Mouse (Mus musculus): ENCODE measurements around the gene Tlx3. TPM values are rescaled to one million over a fixed set of nuclear protein-coding genes. Genes with fewer than 3 reads are reported as not detected.

The Tlx3 gene
- polyA plus RNA-seq, 1 experiment, result not detected

DNA sequence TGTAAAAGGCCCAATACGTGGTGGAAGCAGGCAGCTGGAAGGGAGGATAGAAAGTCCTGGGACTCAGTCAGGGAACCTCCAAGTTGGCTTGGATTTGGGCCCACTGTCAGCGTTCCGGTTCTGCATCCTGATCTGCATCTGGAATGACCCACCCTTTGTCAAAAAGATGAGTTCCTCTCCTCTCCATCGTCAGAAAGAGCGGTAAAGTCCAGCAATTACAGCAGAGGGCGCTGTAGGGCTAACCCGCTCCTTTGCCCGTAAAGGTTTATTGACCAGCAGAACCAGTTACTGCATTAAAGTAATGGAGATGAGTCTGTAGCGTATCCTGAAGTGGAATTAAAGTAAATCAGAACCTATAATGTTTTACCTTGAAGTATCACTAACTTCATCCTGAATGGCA is 32.9 kb downstream of the Tlx3 start:
- Histone ChIP-seq H3K79me3 (ENCODE audit: low read depth) (no peaks in the 10 kb centered on the region), H3K36me3 (ENCODE audit: control insufficient read depth, insufficient read depth) (no peaks in the 10 kb centered on the region), H3K27me3 (ENCODE audit: control insufficient read depth, insufficient read depth, insufficient read length) (peaks cover 14% of the 10 kb centered on the region), H3K4me3 (ENCODE audit: insufficient read depth, poor library complexity, severe bottlenecking) (no peak overlapping the region), H3ac (ENCODE audit: control insufficient read depth, insufficient read length, low read depth) (no peak overlapping the region), H3K79me2 (ENCODE audit: control insufficient read depth, insufficient read depth) (no peaks in the 10 kb centered on the region)
- TF ChIP-seq CTCF (IDR thresholded peaks at IDR 0.05; ENCODE audit: control insufficient read depth, insufficient read depth, insufficient read length), result peak; percentile 33
- no peak for TF ChIP-seq USF1 (IDR thresholded peaks at IDR 0.05; ENCODE audit: low read depth)

DNA sequence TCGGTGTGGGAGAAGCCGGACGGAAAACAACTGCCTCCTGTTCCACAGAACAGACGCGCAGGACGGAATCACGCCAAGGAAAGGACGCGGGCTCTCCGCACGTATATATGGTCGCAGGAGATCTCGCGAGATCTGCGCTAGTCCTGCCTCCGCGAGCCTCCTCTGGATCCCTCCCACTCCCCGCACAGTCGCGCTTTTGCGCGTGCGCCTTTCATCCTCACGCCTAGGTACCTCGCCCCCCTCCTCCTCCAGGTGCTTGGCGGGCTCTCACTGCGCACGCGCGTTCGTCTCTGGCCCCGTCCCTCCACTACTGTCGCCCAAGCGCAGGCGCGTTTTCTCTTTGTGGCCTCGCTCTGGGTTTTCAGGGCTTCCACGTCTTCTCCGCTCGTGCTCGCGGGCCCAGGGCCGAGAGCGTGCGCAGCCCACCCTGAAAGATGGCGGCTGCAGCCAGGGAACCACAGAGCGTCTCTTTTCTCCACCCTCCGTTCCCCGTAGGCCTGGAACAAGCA is 40.3 kb downstream of the Tlx3 start, which contains the start of gene Npm1:
Gene Npm1 (minus strand): TSS at position 209 of the 509 bp plus-strand sequence.
- Histone ChIP-seq H3K79me3 (ENCODE audit: low read depth) (peaks cover 48% of the 10 kb centered on the region), H3K4me3 (ENCODE audit: insufficient read depth, poor library complexity, severe bottlenecking) (peak within 1 kb of the TSS; percentile 99), H3K36me3 (ENCODE audit: control insufficient read depth, insufficient read depth) (peaks cover 40% of the 10 kb centered on the region), H3K79me2 (ENCODE audit: control insufficient read depth, insufficient read depth) (peaks cover 50% of the 10 kb centered on the region), H3K27me3 (ENCODE audit: control insufficient read depth, insufficient read depth, insufficient read length) (no peaks in the 10 kb centered on the region), H3ac (ENCODE audit: control insufficient read depth, insufficient read length, low read depth) (peak within 1 kb of the TSS; percentile 99)
- no peak for TF ChIP-seq USF1 (IDR thresholded peaks at IDR 0.05; ENCODE audit: low read depth)
- peak; percentile 27 for TF ChIP-seq MAX (IDR thresholded peaks at IDR 0.05)
- no peak for TF ChIP-seq FOSL1 (IDR thresholded peaks at IDR 0.05; ENCODE audit: insufficient read depth, low read length, poor library complexity, severe bottlenecking)
- TF ChIP-seq MYOG (IDR thresholded peaks at IDR 0.05; ENCODE audit: control insufficient read depth, extremely low read depth, insufficient read length), result no peak
- no peak for TF ChIP-seq MYOD1 (IDR thresholded peaks at IDR 0.05; ENCODE audit: control insufficient read depth, insufficient read length, low read depth)

DNA sequence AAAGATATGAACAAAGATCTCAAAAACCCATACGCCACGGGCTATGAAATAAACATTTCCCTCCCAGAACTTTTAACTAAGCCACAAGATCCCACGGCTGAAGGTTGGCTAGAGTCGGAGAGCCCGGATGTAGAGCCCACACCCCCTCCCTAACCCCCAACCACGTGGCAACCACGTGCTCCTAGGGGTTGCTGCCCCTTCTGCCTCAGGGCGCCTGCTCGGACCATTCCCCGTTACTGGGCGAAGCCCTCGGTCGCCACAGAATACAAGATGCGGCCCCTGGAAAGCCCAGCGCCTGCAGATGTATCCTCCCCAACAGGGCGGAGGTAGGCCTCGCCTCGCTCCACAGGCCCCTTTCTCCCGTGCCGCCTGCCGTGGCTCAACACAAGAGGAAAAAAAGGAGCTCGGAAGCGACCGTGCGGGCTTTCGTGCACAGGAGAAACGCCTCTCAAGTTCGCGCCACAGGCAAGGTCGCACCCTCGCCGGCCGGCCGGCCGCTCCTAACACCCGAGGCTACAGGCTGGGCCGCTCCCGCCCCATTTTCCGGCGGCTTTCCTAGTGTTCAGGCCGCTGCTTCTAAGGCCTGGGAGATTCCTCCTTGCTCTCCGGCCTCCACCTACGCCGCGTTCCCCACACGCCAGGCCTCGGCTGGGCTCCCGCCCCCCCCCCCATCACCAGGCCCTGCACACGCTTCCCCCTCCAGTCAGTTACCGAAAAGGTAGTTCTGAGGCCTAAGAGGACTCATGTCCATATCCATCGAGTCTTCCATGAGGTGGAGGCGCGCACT is 41.0 kb downstream of the Tlx3 start:
- peaks cover 56% of the 10 kb centered on the region for H3K79me2 ChIP-seq (ENCODE audit: control insufficient read depth, insufficient read depth)
- peak overlapping the region; percentile 99 for H3K4me3 ChIP-seq (ENCODE audit: insufficient read depth, poor library complexity, severe bottlenecking)
- peaks cover 55% of the 10 kb centered on the region for H3K79me3 ChIP-seq (ENCODE audit: low read depth)
- peak overlapping the region; percentile 99 for H3ac ChIP-seq (ENCODE audit: control insufficient read depth, insufficient read length, low read depth)
- no peaks in the 10 kb centered on the region for H3K27me3 ChIP-seq (ENCODE audit: control insufficient read depth, insufficient read depth, insufficient read length)
- H3K36me3 ChIP-seq (ENCODE audit: control insufficient read depth, insufficient read depth), result peaks cover 47% of the 10 kb centered on the region
- TF ChIP-seq CEBPB (IDR thresholded peaks at IDR 0.05; ENCODE audit: low read depth), result no peak
- no peak for TF ChIP-seq CTCF (IDR thresholded peaks at IDR 0.05; ENCODE audit: control insufficient read depth, insufficient read depth, insufficient read length)
- no peak for TF ChIP-seq MYOG (IDR thresholded peaks at IDR 0.05; ENCODE audit: control insufficient read depth, extremely low read depth, insufficient read length)
- TF ChIP-seq MYOD1 (IDR thresholded peaks at IDR 0.05; ENCODE audit: control insufficient read depth, insufficient read length, low read depth), result no peak
- TF ChIP-seq MAX (IDR thresholded peaks at IDR 0.05), result peak; percentile 99
- TF ChIP-seq USF1 (IDR thresholded peaks at IDR 0.05; ENCODE audit: low read depth), result peak; percentile 79
- no peak for TF ChIP-seq FOSL1 (IDR thresholded peaks at IDR 0.05; ENCODE audit: insufficient read depth, low read length, poor library complexity, severe bottlenecking)

DNA sequence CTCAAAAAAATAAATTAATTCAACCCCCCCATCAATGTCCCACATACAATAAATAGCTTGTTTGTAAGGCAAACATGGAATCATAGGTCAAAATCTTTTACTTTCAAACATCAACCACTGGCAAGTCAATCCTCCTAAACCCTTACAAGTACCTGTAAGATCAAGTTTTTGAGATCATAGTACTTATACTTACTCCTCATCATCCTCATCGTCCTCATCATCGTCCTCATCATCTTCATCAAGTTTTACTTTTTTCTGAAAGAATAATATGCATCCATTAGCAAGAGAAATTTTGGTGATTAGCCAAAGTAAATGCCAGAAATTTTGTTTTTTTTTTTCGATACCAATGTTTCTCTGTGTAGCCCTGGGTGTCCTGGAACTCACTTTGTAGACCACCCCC is 43.6 kb downstream of the Tlx3 start:
- Histone ChIP-seq H3K79me3 (ENCODE audit: low read depth) (peaks cover 75% of the 10 kb centered on the region), H3K27me3 (ENCODE audit: control insufficient read depth, insufficient read depth, insufficient read length) (no peaks in the 10 kb centered on the region), H3ac (ENCODE audit: control insufficient read depth, insufficient read length, low read depth) (no peak overlapping the region), H3K79me2 (ENCODE audit: control insufficient read depth, insufficient read depth) (peaks cover 83% of the 10 kb centered on the region), H3K4me3 (ENCODE audit: insufficient read depth, poor library complexity, severe bottlenecking) (peak overlapping the region; percentile 99), H3K36me3 (ENCODE audit: control insufficient read depth, insufficient read depth) (peaks cover 73% of the 10 kb centered on the region)
- TF ChIP-seq MAX (IDR thresholded peaks at IDR 0.05) (no peak), CTCF (IDR thresholded peaks at IDR 0.05; ENCODE audit: control insufficient read depth, insufficient read depth, insufficient read length) (no peak), FOSL1 (IDR thresholded peaks at IDR 0.05; ENCODE audit: insufficient read depth, low read length, poor library complexity, severe bottlenecking) (no peak), MYOG (IDR thresholded peaks at IDR 0.05; ENCODE audit: control insufficient read depth, extremely low read depth, insufficient read length) (no peak), USF1 (IDR thresholded peaks at IDR 0.05; ENCODE audit: low read depth) (no peak), MYOD1 (IDR thresholded peaks at IDR 0.05; ENCODE audit: control insufficient read depth, insufficient read length, low read depth) (no peak), CEBPB (IDR thresholded peaks at IDR 0.05; ENCODE audit: low read depth) (no peak)

DNA sequence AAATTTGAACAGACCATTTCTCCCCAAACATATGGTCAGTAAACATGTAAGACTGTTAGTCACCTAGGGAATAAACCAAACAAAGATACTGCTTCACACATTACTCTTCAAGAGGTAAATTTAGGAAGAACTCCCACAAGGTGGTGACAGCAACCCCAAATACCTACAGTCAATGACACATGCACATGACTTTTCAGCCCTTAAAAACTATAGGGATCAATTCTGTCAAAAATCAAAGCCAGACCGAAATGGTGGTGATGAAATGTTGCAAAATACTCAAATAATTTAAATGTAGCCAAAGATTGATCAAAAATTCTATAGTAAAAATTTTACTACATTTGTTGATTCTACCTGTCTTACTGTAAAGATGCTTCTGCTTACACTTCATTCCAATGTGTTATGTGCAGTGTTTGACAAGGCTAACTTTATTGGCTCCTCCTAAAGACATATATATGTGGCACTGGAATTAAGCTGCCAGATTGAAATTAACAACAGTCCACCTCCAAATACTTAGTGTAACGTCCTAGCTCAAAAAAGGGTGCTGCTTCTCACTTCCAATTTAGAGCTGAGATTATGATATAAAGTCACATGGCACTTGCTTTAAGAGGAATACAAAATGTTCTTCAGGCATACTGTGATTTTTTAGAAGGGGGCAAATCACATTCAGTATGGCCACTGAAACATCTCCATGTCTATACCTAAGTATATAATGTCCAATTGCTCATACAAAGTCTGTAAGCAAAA is 45.8 kb downstream of the Tlx3 start:
- Histone ChIP-seq H3K79me2 (ENCODE audit: control insufficient read depth, insufficient read depth) (peaks cover 99% of the 10 kb centered on the region), H3K79me3 (ENCODE audit: low read depth) (peaks cover 77% of the 10 kb centered on the region), H3K27me3 (ENCODE audit: control insufficient read depth, insufficient read depth, insufficient read length) (no peaks in the 10 kb centered on the region), H3K4me3 (ENCODE audit: insufficient read depth, poor library complexity, severe bottlenecking) (no peak overlapping the region), H3K36me3 (ENCODE audit: control insufficient read depth, insufficient read depth) (peaks cover 95% of the 10 kb centered on the region), H3ac (ENCODE audit: control insufficient read depth, insufficient read length, low read depth) (no peak overlapping the region)
- TF ChIP-seq MYOG (IDR thresholded peaks at IDR 0.05; ENCODE audit: control insufficient read depth, extremely low read depth, insufficient read length) (no peak), USF1 (IDR thresholded peaks at IDR 0.05; ENCODE audit: low read depth) (no peak), CTCF (IDR thresholded peaks at IDR 0.05; ENCODE audit: control insufficient read depth, insufficient read depth, insufficient read length) (no peak), MYOD1 (IDR thresholded peaks at IDR 0.05; ENCODE audit: control insufficient read depth, insufficient read length, low read depth) (no peak), CEBPB (IDR thresholded peaks at IDR 0.05; ENCODE audit: low read depth) (no peak), FOSL1 (IDR thresholded peaks at IDR 0.05; ENCODE audit: insufficient read depth, low read length, poor library complexity, severe bottlenecking) (no peak), MAX (IDR thresholded peaks at IDR 0.05) (no peak)
